Mouse (Mus musculus) forebrain, embryonic 16.5 days (tissue): ENCODE results near the gene Ccdc141. TPM values are rescaled to one million over a fixed set of nuclear protein-coding genes. Genes with fewer than 3 reads are reported as not detected.

ENCODE experiments used
- microRNA-seq: library from miRNA; unstranded; fragments of <30 nt; microRNA quantifications from one replicate; pipeline ENCODE4, GENCODE M21; 2017
- polyA plus RNA-seq: library from polyadenylated mRNA; unstranded; fragments of >200 nt; fragmentation: Nextera tagmentation; extraction: Ambion mirVana; gene quantifications from 2 replicates; pipeline ENCODE4 v1.2.1, GENCODE M21; 2015

The Ccdc141 gene
- polyA plus RNA-seq, 1 experiment from 2014 or later = 4.8 TPM

Small RNA genes lying within 50 kb of the gene (microRNA-seq; reads per million reads assigned to microRNA genes)
- gene Gm44360 = not detected

Other genes starting within 250 kb of the Ccdc141 start
- gene Ttn, start 188.1 kb downstream of the Ccdc141 start, polyA plus RNA-seq = 0.22 and 0.40 TPM in 2 replicates
- 38.4 and 45.4 TPM in 2 replicates for gene Sestd1, start 110.0 kb upstream of the Ccdc141 start, polyA plus RNA-seq